Mouse (Mus musculus) limb, embryonic 10.5 days (tissue): ENCODE results near the gene Gm10961. TPM values are rescaled to one million over a fixed set of nuclear protein-coding genes. Genes with fewer than 3 reads are reported as not detected.

Source experiments
- polyA plus RNA-seq: library from polyadenylated mRNA; unstranded; fragments of >200 nt; fragmentation: Nextera tagmentation; extraction: Ambion mirVana; gene quantifications from 2 replicates; pipeline ENCODE4 v1.2.1, GENCODE M21; 2016

Gm10961 gene
- polyA plus RNA-seq, 1 experiment from 2014 or later, result not detected

Other genes starting within 250 kb of the Gm10961 start
- not detected in 2 replicates for gene Kcnc4, start 171.8 kb upstream of the Gm10961 start, polyA plus RNA-seq
- 6.0 and 6.3 TPM in 2 replicates for gene Slc6a17, start 113.3 kb upstream of the Gm10961 start, polyA plus RNA-seq
- 0.76 and 0.98 TPM in 2 replicates for gene Ubl4b, start 76.2 kb upstream of the Gm10961 start, polyA plus RNA-seq
- 31.1 and 37.4 TPM in 2 replicates for gene Alx3, start 36.3 kb upstream of the Gm10961 start, polyA plus RNA-seq
- 66.4 and 78.1 TPM in 2 replicates for gene Strip1, start 372 bp downstream of the Gm10961 start, polyA plus RNA-seq
- 83.4 and 98.2 TPM in 2 replicates for gene Ahcyl1, start 65.2 kb downstream of the Gm10961 start, polyA plus RNA-seq
- 3.4 and 4.6 TPM in 2 replicates for gene Csf1, start 129.1 kb downstream of the Gm10961 start, polyA plus RNA-seq
- not detected in 2 replicates for gene Eps8l3, start 245.9 kb downstream of the Gm10961 start, polyA plus RNA-seq